Mouse (Mus musculus) heart, postnatal 4 days (tissue): ENCODE data around the gene 1700113H08Rik. TPM values are rescaled to one million over a fixed set of nuclear protein-coding genes. Genes with fewer than 3 reads are reported as not detected.

Experiments used
- DNase-seq: peaks from one replicate; pipeline ENCODE4 v3.0.0; 2021
- total RNA-seq, 2 experiments: library from RNA; stranded (reverse); gene quantifications; 2 replicates each; pipeline ENCODE4 v1.2.3; 2021

1700113H08Rik gene
- total RNA-seq: not detected

- DNase-seq: no peak
These were observed at the start of gene 1700113H08Rik for GRCm38 (mm10) chr10:87057500-87058250. Gene 1700113H08Rik, plus strand, starts transcription at chr10:87058045.

GRCm38 (mm10) chr10:87008215-87008499 is 49.7 kb upstream of the 1700113H08Rik start:
- DNase-seq: no peak

DNA sequence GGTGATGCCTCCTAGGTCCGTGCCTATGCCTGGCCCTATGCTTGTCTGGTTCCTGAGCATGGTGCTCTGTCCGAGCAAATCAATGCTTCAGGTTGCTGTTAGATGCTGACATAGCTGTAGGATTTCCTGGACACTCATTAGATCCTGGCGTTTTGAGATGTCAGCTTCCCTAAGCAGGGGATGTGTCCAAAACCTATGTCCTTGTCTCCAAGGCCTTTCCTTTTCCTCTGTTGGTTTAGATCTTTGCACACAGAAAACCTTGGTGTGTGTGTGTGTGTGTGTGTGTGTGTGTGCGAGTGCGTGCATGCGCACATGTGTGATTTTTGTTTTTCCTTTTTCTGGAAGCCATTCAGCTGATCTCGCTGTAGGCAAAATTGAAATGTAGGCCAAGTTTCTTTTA is 45.8 kb upstream of the 1700113H08Rik start:
- DNase-seq: no peak

DNA sequence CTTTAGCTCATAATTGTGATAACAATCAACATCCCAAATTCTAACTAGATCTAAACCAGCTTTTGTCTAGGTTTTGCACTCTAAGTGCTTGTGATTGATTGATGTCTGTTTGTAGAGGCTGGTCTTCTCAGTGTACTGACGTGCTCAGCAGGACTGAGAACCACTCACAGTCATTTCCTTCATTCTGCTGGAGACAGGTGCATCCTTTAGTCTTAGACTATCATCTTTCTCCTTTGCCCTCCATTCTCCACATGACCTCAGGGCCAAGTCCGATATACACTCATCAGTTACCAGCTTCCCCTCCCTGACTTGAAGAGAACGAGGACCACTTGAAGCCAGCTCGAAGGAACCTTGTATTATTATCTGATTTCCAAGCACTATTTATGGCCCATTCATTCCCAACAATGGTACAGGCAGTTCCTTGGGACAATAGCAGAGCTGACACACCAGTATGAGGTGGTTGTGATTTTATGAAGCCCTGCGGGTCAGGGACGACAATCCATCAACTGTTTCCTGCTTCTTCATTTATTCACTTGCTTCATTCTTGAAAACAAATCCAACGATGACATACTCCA is 43.4 kb upstream of the 1700113H08Rik start:
- no peak for DNase-seq

- no peak for DNase-seq
These were observed 42.4 kb upstream of the 1700113H08Rik start for GRCm38 (mm10) chr10:87015403-87015802.

GRCm38 (mm10) chr10:87016151-87016692 is 41.6 kb upstream of the 1700113H08Rik start:
- no peak for DNase-seq

DNA sequence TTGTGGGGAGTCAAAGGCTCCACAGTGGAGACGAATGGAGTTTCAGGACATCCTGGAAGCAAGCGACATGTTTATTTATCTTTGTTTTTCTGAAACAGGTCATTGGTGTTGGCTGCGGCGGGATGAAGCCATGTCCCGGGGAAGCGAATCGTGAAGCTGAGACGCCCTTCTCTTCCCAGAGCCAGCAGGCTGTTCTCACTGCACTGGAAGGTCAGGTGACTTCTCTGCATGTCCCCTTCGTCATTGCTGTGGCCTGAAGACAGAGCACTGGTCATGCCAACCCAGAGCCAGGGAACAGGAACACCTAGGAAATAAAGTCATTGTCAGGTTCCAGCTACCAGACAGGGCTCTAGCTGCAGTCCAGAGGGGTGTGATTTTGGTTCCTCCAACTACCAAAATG is 39.0 kb upstream of the 1700113H08Rik start:
- DNase-seq: no peak

GRCm38 (mm10) chr10:87020711-87021110 is 37.1 kb upstream of the 1700113H08Rik start:
- peak; percentile 59 for DNase-seq

DNA sequence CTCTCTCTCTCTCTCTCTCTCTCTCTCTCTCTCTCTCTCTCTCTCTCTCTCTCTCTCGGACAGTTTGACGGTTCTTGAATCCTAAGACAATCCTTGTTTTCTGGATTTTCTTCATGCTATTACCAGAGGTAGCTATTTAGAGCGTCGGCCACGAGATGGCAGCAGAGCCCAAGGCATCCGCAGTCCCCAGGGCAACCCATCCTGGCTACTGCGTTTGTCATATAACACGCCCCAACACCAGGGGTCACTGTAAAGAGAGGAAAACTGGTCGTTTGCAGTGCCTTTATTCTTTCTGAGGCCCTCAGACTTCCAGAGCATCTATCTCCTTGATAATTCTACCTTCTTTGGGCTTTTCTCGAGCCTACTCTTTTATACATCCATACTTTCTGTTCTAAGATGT is 33.0 kb upstream of the 1700113H08Rik start:
- peak; percentile 90 for DNase-seq

GRCm38 (mm10) chr10:87032768-87033167 is 25.1 kb upstream of the 1700113H08Rik start:
- no peak for DNase-seq

- DNase-seq: no peak
These were observed 22.0 kb upstream of the 1700113H08Rik start for GRCm38 (mm10) chr10:87035866-87036265.

GRCm38 (mm10) chr10:87036271-87036703 is 21.6 kb upstream of the 1700113H08Rik start:
- no peak for DNase-seq

- DNase-seq: no peak
These were observed 20.8 kb upstream of the 1700113H08Rik start for GRCm38 (mm10) chr10:87037062-87037461.

- DNase-seq: no peak
These were observed 18.5 kb upstream of the 1700113H08Rik start for GRCm38 (mm10) chr10:87039340-87039739.

DNA sequence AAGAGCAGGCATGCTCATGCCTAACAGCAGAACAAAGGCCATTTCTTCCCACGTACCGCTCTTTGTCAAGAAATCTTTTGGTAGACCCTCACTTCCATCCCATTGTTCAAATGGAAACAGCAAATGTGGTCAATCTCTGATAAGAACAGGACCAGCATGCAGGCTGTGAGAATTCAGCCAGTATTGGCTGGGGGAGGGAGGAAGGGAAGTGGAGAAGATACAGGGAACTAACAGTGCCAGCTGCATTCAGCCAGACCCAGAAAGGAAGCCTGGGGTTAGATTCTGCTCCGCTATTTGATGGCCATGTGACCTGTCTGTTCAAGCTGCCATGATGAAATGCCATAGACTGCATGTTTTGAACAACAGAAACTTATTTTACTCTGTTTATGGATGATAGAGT is 18.0 kb upstream of the 1700113H08Rik start:
- DNase-seq: no peak

- no peak for DNase-seq
These were observed 16.6 kb upstream of the 1700113H08Rik start for GRCm38 (mm10) chr10:87041265-87041664.

GRCm38 (mm10) chr10:87045273-87045672 is 12.6 kb upstream of the 1700113H08Rik start:
- no peak for DNase-seq

DNA sequence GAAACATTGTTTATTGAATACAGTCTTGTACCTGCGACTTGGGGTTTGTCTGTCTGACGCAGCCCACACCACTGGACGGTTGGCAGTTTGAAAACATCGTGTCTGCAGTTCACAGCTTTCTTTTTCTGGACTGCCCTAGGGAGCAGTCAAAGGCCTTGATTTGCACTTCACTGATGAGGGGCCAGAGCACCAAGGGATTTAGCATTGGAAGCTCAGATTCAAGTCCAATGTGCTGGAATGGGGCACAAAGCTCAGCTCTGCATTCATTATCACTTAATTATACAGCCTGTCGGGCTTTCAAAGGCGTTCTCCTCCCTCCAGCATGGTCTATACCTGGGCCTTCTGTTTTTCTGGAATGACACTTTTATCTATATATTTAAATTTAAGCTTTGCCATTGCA is 11.4 kb upstream of the 1700113H08Rik start:
- DNase-seq: no peak

DNA sequence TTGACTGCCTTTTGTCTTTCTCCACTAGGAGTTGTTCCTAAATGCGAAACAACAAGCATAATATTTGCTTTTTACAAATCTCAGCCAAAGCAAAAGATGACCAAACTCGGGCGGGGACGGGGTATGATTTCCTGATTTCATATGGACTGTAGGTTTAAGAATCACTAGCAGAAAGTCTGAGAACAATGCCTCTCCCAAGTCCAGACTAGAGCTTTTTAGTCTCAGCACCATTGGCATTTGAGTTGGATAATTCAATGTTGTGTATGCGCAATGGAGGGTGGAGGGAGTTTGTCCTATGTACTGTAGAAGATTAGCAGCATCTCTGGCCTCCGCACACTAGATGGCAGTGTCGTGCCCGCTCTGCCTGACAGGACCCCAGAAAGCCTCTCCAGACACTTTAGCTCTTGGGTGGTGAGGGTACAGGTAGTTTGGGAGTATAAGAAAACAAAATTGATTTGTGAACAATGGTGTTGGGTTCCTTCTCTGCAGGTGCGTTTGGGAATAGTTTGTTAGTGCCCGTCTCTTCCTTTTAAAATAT is 10.8 kb upstream of the 1700113H08Rik start:
- no peak for DNase-seq

DNA sequence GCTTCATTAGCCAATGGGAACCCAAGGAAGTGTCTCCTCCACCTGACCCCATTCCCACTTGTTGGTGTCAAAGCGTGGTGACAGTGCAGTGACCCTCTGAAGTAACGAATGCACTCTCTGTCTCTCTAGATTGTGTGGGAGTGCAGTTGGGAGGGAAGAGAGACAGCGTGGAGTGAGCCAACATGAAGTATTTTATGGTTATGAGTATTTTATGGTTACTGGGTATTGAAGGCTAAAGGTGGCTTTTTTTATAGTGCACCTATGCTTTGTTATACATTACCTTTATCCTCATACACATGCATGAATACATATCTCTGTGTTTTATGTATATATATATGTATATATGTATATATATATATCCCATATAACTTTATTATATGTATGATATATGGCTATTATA is 8.7 kb upstream of the 1700113H08Rik start:
- no peak for DNase-seq

GRCm38 (mm10) chr10:87051714-87052113 is 6.1 kb upstream of the 1700113H08Rik start:
- no peak for DNase-seq

GRCm38 (mm10) chr10:87058251-87058925 is 543 bp downstream of the 1700113H08Rik start:
- DNase-seq: no peak

DNA sequence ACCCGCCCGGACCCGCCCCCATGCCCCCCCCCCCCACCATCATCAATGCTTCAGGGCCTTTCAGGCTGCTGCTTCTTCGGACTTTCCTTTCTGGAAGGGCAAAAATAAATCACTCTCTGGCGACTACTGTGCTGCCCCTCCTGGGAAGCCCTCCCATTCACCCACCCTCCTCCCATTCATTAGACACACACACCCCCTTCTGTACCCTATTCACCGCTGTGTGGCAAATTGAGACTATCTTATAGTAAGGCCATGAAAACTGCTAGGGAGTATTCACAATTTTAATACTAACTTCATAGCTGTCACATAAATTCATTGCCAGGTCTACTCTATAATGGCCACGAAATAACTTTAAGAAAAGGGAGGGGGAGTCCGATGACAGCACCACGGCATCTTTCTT is 1.1 kb downstream of the 1700113H08Rik start:
- DNase-seq: no peak
